Mouse (Mus musculus) embryonic facial prominence, embryonic 10.5 days (tissue): ENCODE results near the gene Rbm20. TPM values are rescaled to one million over a fixed set of nuclear protein-coding genes. Genes with fewer than 3 reads are reported as not detected.

ENCODE experiments used
- DNase-seq: peaks from one replicate; pipeline ENCODE4 v3.0.0-alpha.2; 2017; ENCODE audit warnings: low spot score
- H3K27ac ChIP-seq: fragments of 300-500 bp; sonication (generic); replicated peaks from 2 replicates; pipeline ENCODE4 v1.5.1; 2016; ENCODE audit warnings: mild to moderate bottlenecking
- H3K27me3 ChIP-seq: fragments of 300-500 bp; sonication (generic); replicated peaks from 2 replicates; pipeline ENCODE4 v1.6.1; 2016; ENCODE audit warnings: low read depth, mild to moderate bottlenecking; ENCODE audit not compliant: poor library complexity, severe bottlenecking
- H3K36me3 ChIP-seq: fragments of 300-500 bp; sonication (generic); replicated peaks from 2 replicates; pipeline ENCODE4 v1.6.1; 2016; ENCODE audit warnings: mild to moderate bottlenecking, moderate library complexity
- H3K4me1 ChIP-seq: fragments of 300-500 bp; sonication (generic); 2 replicates; pipeline ENCODE4 v1.6.1; 2016
- H3K4me3 ChIP-seq: fragments of 300-500 bp; sonication (generic); 2 replicates; pipeline ENCODE4 v1.5.1; 2016; ENCODE audit warnings: mild to moderate bottlenecking, moderate library complexity
- H3K9me3 ChIP-seq: fragments of 300-500 bp; sonication (generic); 2 replicates; pipeline ENCODE4 v1.6.1; 2016; ENCODE audit warnings: mild to moderate bottlenecking
- whole genome bisulfite sequencing: fragments of 180-500 bp; shearing (Covaris S2); methylation state at CpG from one replicate; pipeline ENCODE4 v1.1.7; 2016; 5-methylcytosine and 5-hydroxymethylcytosine counted together
- polyA plus RNA-seq: library from polyadenylated mRNA; unstranded; fragments of >200 nt; fragmentation: Nextera tagmentation; extraction: Ambion mirVana; gene quantifications from 2 replicates; pipeline ENCODE4 v1.2.1, GENCODE M21; 2016

The Rbm20 gene
- polyA plus RNA-seq, 1 experiment from 2014 or later: 1.2 TPM

DNA sequence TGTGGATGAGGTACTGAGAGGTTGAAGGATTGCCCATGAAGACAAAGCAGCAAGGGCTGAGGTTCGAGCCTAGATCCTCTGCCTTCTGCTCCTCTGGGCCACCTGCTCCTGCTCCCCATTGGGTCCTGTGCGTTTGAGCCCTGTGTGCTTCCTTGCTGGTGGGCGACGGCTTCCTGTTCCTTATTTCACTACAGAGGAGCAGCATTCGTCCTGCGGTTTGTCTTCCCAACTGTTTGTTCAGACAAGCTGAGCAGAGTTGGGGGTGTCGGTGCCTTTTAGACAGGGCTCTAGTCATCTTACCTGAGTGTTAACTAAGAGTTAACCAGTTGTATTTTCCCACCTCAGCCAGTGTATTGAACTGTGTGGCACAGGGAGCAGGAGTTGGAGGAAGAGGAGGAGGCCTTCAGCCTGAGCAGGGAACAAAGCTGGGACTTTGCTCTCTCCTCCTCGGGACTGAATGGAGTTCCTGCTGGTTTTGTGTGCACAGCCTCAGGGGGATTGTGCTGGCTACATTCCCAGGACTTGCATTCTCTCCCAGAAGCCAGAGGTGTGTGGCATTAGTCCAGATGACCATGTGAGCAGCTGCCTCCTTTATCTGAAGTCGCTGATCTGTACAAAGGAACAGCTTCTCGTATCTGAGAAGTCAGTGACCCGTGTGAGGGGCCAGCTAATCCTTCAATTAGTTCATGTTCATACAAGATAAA, 97.0 kb downstream of the Rbm20 start:
- H3K4me1 ChIP-seq: peaks cover 15% of the 10 kb centered on the region
- DNase-seq: peak; percentile 25
- H3K9me3 ChIP-seq: no peaks in the 10 kb centered on the region
- 53% methylated on average over 11 of the region's 11 CpGs for WGBS
- no peaks in the 10 kb centered on the region for H3K36me3 ChIP-seq
- H3K27me3 ChIP-seq: peaks cover 18% of the 10 kb centered on the region
- H3K4me3 ChIP-seq: no peak overlapping the region
- H3K27ac ChIP-seq: peak overlapping the region; percentile 55; the same call in 1 of the 2 replicates

DNA sequence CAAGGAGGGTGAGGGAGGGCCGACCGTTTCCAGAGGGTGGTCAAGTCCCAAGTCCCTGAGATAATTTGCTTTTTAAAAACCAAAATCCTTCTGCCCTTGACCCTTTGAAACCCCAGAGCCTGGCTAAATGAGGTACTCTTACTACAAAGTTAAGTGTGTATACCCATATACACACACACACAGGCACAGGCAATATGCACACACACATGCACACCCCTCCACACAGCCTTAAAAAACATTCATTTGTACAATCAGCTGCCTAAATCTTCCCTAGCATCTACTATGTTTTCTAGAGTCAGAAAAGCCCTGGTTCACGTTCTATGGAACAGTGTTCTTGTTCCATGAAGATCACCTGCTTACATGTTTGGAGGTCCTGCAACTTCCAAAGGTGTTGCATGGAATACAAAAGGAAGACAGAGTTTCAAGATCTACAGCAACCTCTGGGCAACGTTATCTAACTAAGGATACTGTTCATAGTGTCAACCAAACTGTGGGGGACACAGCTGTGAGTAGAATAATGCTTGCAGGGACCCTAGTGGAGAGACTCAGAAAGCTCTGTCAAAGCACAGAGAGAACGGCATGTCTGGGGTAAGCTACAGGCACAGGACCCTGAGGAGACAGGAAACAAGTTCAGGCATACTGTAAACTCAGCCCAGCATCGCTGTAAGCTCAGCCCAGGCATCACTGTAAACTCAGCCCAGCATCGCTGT, 97.7 kb downstream of the Rbm20 start:
- Histone ChIP-seq H3K4me1 (peaks cover 15% of the 10 kb centered on the region), H3K4me3 (no peak overlapping the region), H3K27me3 (peaks cover 23% of the 10 kb centered on the region), H3K27ac (no peak overlapping the region), H3K36me3 (no peaks in the 10 kb centered on the region), H3K9me3 (no peaks in the 10 kb centered on the region)
- no peak for DNase-seq
- 60% methylated on average over 7 of the region's 7 CpGs for WGBS

DNA sequence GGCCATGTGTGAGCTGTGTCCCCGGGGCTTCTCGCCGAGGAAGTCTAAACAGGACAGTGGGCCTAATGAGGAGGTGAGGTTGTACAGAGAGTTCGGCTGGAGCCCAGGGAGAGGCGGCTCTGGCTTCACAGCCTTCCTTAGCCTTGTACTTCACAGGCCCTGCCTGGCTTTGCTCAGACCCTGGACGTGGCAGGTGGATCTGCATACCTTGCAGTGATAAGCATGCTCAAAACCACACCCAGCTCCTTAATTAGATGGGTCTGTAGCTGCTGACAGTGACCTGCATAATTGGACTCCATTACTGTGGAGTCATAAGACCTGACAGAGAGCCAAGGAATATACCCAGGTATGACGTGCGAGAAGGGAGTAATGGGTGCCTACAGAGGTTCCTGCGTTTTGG, 102.3 kb downstream of the Rbm20 start:
- no peaks in the 10 kb centered on the region for H3K9me3 ChIP-seq
- 0 out of 2 replicates have a peak, but pooled peaks cover 5% of the 10 kb centered on the region for H3K27me3 ChIP-seq
- WGBS: 82% methylated on average over 9 of the region's 9 CpGs
- no peak overlapping the region for H3K27ac ChIP-seq
- H3K4me3 ChIP-seq: no peak overlapping the region
- no peaks in the 10 kb centered on the region for H3K36me3 ChIP-seq
- no peak for DNase-seq
- H3K4me1 ChIP-seq: peaks cover 4% of the 10 kb centered on the region; the same call in 1 of the 2 replicates

DNA sequence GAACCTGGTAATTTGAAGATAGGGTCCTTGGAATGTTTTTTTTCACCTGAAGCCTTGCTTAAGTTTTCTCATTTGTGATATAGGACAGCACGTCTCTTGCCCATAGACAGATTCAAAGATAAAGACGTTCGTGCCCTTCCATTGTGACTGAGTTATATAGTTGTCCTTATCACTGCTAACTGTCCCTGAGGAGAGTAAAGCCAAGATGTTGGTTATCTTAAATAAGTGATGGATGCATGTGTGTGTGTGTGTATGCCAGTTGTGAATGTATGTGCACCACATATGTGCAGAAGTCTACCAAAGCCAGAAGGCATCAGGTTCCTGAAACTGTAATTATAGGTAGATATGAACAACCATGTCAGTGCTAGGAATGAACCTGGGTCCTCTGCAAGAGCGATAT, 102.7 kb downstream of the Rbm20 start:
- DNase-seq: no peak
- Histone ChIP-seq H3K4me3 (no peak overlapping the region), H3K27me3 (0 out of 2 replicates have a peak, but pooled peaks cover 5% of the 10 kb centered on the region), H3K4me1 (no peaks in the 10 kb centered on the region), H3K27ac (no peak overlapping the region), H3K9me3 (no peaks in the 10 kb centered on the region), H3K36me3 (no peaks in the 10 kb centered on the region)
- 90% methylated on average over 4 of the region's 4 CpGs for WGBS

DNA sequence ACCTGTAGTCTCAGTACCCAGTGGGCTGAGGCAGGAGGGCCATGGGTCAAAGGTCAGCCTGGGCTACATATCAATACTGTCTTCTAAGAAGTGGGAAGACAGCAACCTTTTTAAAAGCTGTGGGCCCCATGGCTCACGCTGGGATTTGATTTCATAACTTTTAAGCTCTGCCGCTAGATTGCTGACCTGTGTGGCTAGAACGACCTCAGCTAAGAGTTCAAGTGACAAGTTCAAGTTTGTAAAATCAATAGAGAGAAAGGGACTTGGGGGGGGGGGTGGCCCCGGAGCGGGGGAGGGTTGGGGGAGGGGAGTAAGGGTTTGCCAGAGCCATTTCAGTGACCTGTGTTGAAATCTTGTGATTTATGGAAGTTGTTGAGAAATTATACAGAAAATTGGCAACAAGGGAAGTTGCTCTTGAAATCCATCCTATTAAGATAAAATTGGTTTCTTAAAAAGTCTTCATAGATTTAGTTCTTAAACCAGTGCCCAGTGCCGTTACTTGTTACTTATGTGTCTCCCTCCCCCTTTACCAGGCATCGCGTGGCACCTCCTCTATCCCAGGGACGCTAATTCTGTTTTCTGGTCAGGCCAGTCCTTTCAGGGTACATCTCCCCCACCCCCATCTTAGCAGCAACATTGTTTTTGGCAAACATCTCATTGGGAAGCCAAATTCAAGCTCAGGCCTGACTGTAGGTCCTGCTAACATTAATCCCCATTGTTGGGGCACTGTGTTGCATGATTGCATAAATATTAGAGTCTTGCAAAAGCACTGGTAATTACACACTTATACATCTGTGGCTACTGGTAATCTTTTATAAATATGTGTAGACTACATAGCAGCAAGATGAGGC, 103.9 kb downstream of the Rbm20 start:
- H3K27me3 ChIP-seq: peaks cover 5% of the 10 kb centered on the region; the same call in 1 of the 2 replicates
- H3K36me3 ChIP-seq: no peaks in the 10 kb centered on the region
- WGBS: 74% methylated on average over 9 of the region's 9 CpGs

DNA sequence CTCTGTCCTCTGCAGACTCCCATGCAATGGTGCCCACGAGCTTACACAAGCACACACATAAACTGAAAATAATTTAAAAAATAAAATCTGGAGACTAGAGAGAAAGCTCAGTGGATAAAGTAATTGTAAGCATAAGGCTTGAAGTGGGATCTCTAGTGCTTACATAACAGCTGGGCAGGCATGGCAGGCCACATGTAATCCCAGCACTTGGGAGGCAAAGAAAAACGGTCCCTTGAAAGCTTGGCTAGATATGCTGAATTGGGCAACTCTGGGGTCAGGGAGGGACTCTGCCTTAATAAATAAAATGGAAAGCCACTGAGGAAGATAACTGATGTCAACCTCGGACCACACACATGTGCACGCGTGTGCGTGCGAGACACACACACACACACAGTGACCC, 104.7 kb downstream of the Rbm20 start:
- WGBS: 90% methylated on average over 7 of the region's 7 CpGs
- Histone ChIP-seq H3K9me3 (no peaks in the 10 kb centered on the region), H3K4me1 (peaks cover 5% of the 10 kb centered on the region; the same call in 1 of the 2 replicates), H3K4me3 (no peak overlapping the region), H3K27me3 (peaks cover 5% of the 10 kb centered on the region; the same call in 1 of the 2 replicates), H3K36me3 (no peaks in the 10 kb centered on the region), H3K27ac (no peak overlapping the region)
- DNase-seq: no peak

More for the DNA sequence above, 103.9 kb downstream of the Rbm20 start:
- Histone ChIP-seq H3K4me1 (no peaks in the 10 kb centered on the region), H3K27ac (no peak overlapping the region), H3K4me3 (no peak overlapping the region), H3K9me3 (no peaks in the 10 kb centered on the region)
- DNase-seq: no peak

DNA sequence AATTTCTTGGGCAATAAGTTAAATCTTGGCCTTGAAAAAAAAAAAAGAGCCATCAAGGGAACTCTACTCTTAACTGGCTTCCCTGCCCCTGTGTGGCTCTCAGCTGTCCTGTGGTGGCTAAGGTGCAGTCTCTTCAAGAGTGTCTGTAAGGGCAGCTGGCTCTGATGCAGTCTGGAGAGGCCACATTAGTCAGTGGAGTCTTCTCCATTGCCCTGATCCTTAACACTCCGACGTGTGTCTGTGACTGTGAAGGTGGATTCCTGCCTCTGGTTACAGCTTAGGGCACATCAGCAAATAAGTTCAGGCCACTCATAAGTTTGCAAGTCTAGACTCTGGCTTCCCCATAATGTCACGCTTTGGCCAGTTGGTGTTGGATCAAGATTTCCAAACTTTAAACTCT, 108.2 kb downstream of the Rbm20 start:
- 84% methylated on average over 3 of the region's 3 CpGs for WGBS
- Histone ChIP-seq H3K9me3 (no peaks in the 10 kb centered on the region), H3K27me3 (no peaks in the 10 kb centered on the region; the same call in 1 of the 2 replicates), H3K27ac (no peak overlapping the region), H3K4me1 (peaks cover 12% of the 10 kb centered on the region; the same call in 1 of the 2 replicates), H3K4me3 (no peak overlapping the region), H3K36me3 (no peaks in the 10 kb centered on the region)
- DNase-seq: no peak

DNA sequence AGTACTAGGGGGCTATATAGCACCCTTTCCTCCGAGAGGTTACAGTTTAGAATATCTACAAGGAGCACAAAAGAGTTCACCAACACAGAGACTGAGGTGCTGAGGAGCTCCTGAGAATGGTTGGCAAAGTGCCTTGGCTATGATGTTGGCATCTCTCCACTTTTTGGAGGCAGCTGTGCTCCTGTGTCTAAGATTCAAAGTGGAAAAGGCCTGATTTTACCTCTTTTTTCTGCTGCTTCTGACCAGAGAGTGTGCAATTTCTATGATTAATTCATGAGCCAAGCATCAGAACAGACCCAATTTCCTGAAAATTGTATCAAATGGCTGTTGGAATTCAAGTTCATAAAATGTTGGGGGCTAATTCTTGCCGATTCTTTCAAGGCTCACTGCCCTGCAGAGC, 109.1 kb downstream of the Rbm20 start:
- WGBS: 82% methylated on average over 2 of the region's 2 CpGs
- DNase-seq: no peak
- Histone ChIP-seq H3K4me1 (peaks cover 12% of the 10 kb centered on the region; the same call in 1 of the 2 replicates), H3K4me3 (no peak overlapping the region), H3K27ac (no peak overlapping the region), H3K9me3 (no peaks in the 10 kb centered on the region), H3K36me3 (no peaks in the 10 kb centered on the region), H3K27me3 (no peaks in the 10 kb centered on the region; the same call in 1 of the 2 replicates)

DNA sequence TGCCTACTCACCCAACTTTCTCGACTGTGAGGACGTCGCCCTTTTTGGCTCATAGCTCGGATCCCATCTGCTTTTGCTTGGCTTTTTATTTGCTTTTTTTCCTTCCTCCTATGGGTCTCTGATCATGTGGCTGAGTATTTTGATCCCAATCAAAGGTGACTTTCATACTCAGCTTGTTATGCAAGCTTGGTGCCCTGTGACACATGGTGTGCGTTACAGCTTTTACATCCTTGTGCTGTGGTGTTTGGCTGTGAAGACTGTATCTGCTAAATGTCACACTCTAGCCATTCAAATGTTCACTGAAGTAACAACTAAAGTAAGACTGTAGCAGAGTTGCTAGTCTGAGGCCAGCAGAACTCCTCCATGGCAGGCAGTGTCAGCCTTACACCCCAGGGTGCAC, 109.7 kb downstream of the Rbm20 start:
- Histone ChIP-seq H3K4me1 (peaks cover 16% of the 10 kb centered on the region), H3K27me3 (no peaks in the 10 kb centered on the region; the same call in 1 of the 2 replicates), H3K27ac (no peak overlapping the region; the same call in 1 of the 2 replicates), H3K4me3 (no peak overlapping the region), H3K36me3 (no peaks in the 10 kb centered on the region), H3K9me3 (no peaks in the 10 kb centered on the region)
- DNase-seq: no peak
- WGBS: 74% methylated on average over 5 of the region's 5 CpGs

DNA sequence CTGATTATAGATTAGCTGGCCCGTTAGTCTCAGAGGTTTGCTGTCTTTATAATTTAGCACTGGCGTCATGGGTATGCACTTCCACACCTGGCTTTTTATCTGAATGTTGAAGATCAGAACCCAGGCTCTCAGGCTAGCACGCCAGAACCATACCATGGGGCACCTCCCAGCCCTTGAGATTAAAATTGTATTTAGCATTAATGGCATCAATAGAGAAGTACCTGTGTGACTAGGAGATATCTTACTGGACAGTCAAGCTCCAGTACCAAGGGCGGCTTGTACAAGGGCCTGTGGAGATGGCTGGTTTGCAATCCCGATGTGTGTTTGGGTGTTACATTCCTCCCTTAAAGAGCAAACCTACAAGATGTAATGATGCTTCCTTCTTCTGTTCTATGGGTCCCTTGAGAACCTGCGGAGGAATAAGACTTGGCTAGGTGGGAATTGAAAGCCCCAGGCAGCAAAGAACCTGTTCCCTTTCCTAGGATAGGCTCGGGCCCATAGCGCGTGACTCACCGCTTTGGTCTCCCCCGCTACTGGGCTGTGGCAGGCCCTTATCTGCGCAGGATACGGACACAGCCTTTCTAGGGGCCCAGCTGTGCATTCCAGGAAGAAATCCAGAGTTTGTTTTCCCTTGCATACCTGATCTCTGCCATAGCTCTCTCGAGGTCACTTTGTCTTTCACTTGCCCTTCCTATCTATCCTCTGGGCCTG, 111.7 kb downstream of the Rbm20 start:
- H3K4me3 ChIP-seq: no peak overlapping the region
- DNase-seq: no peak
- 87% methylated on average over 14 of the region's 14 CpGs for WGBS
- no peaks in the 10 kb centered on the region for H3K36me3 ChIP-seq
- no peaks in the 10 kb centered on the region; the same call in 1 of the 2 replicates for H3K27me3 ChIP-seq
- no peak overlapping the region for H3K27ac ChIP-seq
- no peaks in the 10 kb centered on the region for H3K9me3 ChIP-seq
- H3K4me1 ChIP-seq: peaks cover 31% of the 10 kb centered on the region

DNA sequence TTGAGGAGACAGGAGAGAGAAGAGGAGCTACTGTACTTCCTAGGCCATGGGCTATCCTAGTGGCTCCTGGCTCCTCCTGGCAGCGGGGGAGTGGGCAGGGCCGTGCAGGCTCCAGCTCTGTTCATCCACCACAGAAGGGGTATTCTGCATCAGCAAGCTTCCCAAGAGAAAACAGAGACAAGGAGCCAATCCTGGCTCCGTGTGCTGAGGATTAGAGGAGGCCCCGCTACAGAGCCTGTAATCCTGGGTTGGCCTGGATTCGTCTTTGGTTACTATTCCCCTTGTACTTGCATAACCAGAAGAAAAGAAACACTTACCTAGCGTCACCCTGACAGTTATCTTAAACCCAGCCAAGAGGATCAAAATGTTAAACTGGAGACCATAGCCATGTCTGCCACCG, 112.5 kb downstream of the Rbm20 start:
- no peak overlapping the region for H3K4me3 ChIP-seq
- peaks cover 34% of the 10 kb centered on the region for H3K4me1 ChIP-seq
- no peaks in the 10 kb centered on the region for H3K36me3 ChIP-seq
- DNase-seq: no peak
- no peaks in the 10 kb centered on the region for H3K9me3 ChIP-seq
- 78% methylated on average over 7 of the region's 7 CpGs for WGBS
- H3K27me3 ChIP-seq: no peaks in the 10 kb centered on the region; the same call in 1 of the 2 replicates
- no peak overlapping the region for H3K27ac ChIP-seq
